Mouse (Mus musculus) cerebellum, adult 2 months (tissue): ENCODE data around the gene Samd11.

ENCODE experiments used
- CTCF ChIP-seq: fragments of 200-500 bp; IDR thresholded peaks from 2 replicates; pipeline ENCODE4 v1.5.1; 2011; ENCODE audit warnings: low read depth, mild to moderate bottlenecking, control low read depth, low read length, moderate library complexity, borderline replicate concordance; ENCODE audit not compliant: insufficient read depth
- POLR2A ChIP-seq: fragments of 200-500 bp; IDR thresholded peaks from 2 replicates; pipeline ENCODE4 v1.6.1; 2011; ENCODE audit warnings: low read length, control low read depth, borderline replicate concordance; ENCODE audit not compliant: insufficient read depth

GRCm38 (mm10) chr4:156208872-156209271 lies 46.6 kb downstream of the Samd11 start:
- no peak for TF ChIP-seq CTCF
- no peak for TF ChIP-seq POLR2A
